Mouse (Mus musculus): ENCODE results near the gene Cd27. TPM values are rescaled to one million over a fixed set of nuclear protein-coding genes. Genes with fewer than 3 reads are reported as not detected.

Cd27 gene
- polyA plus RNA-seq, 1 experiment from 2014 or later: 1.3 TPM

DNA sequence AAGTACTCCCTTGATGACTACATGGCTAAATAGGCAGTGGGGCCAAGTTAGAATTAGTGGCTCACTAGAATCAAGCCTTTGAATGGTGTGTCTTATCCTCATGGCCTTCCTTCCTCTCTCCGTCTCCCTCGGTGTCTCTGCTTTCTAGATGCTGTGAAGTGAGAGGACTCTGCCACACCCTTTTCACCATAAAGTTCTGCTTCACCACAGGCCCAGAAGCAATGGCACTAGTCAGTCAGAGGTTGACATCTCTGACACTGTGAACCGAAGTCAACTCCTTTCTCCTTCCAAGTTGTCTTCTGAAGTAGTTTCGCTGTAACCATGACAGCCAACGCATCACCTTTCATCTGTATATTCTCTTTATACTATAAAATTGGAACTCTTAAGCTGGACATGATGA is 2.7 kb upstream of the Cd27 start:
- Histone ChIP-seq H3K4me2 (replicated peaks) (no peak overlapping the region), H3K9me3 (no peaks in the 10 kb centered on the region), H3K27ac (replicated peaks) (no peak overlapping the region), H3K36me3 (no peaks in the 10 kb centered on the region), H3K9ac (replicated peaks) (no peak overlapping the region), H3K4me3 (no peak overlapping the region), H3K4me1 (no peaks in the 10 kb centered on the region), H3K27me3 (no peaks in the 10 kb centered on the region)
- no peak for ATAC-seq (replicated peaks)
- 94% methylated on average over 5 of the region's 5 CpGs for WGBS

DNA sequence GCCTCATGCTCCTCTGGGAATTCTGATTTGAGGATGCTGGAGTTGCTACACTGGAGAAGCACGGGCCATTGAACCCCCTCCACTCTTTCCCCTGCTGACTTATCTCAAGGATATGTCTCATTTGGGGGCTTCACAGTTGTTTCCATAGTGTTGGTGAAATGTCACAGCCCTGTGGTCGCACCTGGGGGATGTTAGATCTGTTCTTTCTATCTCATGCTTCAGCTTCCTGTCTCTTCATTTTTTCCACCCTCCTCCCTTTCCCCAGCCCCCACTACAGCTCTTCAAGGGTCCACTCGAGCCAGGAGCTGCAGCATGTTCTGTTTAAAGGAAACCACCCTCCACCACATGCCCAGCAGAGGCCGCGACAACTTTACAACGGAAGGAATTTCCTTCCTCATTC is 1.6 kb upstream of the Cd27 start:
- ATAC-seq (replicated peaks): no peak
- Histone ChIP-seq H3K4me1 (no peaks in the 10 kb centered on the region), H3K9ac (replicated peaks) (no peak overlapping the region), H3K4me2 (replicated peaks) (no peak overlapping the region), H3K27me3 (no peaks in the 10 kb centered on the region), H3K27ac (replicated peaks) (no peak overlapping the region), H3K36me3 (no peaks in the 10 kb centered on the region), H3K9me3 (no peaks in the 10 kb centered on the region), H3K4me3 (no peak overlapping the region)
- 84% methylated on average over 6 of the region's 6 CpGs for WGBS

GRCm38 (mm10) chr6:125237421-125237820 is 611 bp upstream of the Cd27 start:
- no peaks in the 10 kb centered on the region for H3K4me1 ChIP-seq
- H3K9ac ChIP-seq (replicated peaks): no peak overlapping the region
- no peaks in the 10 kb centered on the region for H3K27me3 ChIP-seq
- H3K9me3 ChIP-seq: no peaks in the 10 kb centered on the region
- H3K4me3 ChIP-seq: no peak overlapping the region
- no peak overlapping the region for H3K27ac ChIP-seq (replicated peaks)
- H3K4me2 ChIP-seq (replicated peaks): no peak overlapping the region
- 92% methylated on average over 4 of the region's 4 CpGs for WGBS
- ATAC-seq (replicated peaks): no peak
- no peaks in the 10 kb centered on the region for H3K36me3 ChIP-seq

DNA sequence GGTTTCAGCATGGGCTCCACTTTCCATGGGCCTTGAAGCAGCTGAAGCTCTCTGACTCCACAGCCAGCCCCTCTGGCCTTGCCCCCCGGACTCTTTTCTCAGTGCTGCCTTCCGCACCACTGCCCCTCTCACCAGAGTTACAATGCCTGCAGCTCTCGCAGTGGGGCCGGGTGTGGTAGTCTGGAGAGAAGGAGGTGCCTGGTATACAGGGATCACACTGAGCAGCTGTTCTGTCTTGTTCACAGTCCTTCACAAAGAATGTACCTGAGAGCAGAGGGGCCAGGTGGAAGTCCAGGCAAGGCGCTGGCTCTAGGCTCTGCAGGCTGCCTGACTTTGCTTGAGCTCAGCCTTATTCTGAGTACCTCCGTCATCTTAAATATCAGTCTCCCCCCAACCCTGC is 469 bp downstream of the Cd27 start:
- H3K27me3 ChIP-seq: no peaks in the 10 kb centered on the region
- no peaks in the 10 kb centered on the region for H3K9me3 ChIP-seq
- H3K4me2 ChIP-seq (replicated peaks): no peak overlapping the region
- no peak overlapping the region for H3K4me3 ChIP-seq
- H3K9ac ChIP-seq (replicated peaks): no peak overlapping the region
- no peak overlapping the region for H3K27ac ChIP-seq (replicated peaks)
- H3K36me3 ChIP-seq: no peaks in the 10 kb centered on the region
- ATAC-seq (replicated peaks): no peak
- 42% methylated on average over 6 of the region's 6 CpGs for WGBS
- H3K4me1 ChIP-seq: peaks cover 8% of the 10 kb centered on the region

DNA sequence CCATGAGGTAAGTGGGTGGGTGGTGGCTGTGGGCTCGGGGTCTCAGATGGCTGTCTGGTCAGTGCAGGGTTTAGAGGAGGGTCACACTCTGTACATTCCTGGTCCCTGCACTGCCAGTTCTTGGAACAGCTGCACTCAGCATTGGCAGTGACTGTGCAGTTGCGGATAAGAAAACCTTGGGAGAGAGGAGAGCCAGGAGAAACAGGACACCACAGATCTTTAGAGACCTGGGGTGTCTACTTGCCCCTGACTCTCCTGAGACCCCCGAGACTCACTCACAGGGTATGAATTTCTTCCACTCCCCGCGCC is 2.3 kb downstream of the Cd27 start:
- H3K9me3 ChIP-seq: no peaks in the 10 kb centered on the region
- no peak overlapping the region for H3K9ac ChIP-seq (replicated peaks)
- H3K36me3 ChIP-seq: no peaks in the 10 kb centered on the region
- WGBS: 86% methylated on average over 5 of the region's 5 CpGs
- H3K27ac ChIP-seq (replicated peaks): no peak overlapping the region
- ATAC-seq (replicated peaks): no peak
- H3K27me3 ChIP-seq: no peaks in the 10 kb centered on the region
- peaks cover 12% of the 10 kb centered on the region for H3K4me1 ChIP-seq
- H3K4me3 ChIP-seq: no peak overlapping the region
- H3K4me2 ChIP-seq (replicated peaks): no peak overlapping the region

DNA sequence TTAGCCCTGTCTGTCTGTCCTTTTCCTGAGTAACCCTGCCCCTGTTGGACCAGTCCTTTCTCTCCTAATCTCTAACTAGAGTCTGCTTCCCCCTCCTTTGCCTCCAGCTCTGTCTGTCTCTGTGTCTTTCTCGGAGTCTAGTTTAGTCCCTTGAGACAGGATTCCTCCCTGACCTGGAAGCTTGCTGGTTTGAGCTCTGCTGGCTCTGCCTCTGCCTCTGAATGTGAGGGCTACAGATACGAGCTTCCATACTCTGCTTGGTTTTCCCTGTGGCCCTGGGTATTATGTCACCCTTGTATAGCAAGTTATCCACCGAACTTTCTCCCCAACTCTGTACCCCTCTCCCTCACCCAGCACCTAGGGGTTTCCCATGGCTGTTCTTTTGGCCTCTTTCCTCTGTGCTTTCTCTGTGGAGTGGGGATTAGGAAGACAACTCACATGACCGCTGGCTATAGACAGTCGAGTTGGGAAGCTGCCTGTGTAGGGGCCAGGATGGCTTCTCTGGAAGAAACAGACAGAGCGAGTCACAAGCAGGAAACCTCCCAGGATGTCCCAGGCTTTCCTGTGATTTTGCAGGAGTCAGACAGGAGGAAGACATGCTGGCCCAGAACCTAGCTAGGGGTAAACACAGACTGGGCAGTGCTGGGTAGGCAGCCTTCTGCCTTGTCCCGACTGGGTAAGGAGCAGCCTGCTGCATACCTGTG is 2.8 kb downstream of the Cd27 start:
- Histone ChIP-seq H3K27ac (replicated peaks) (no peak overlapping the region), H3K9ac (replicated peaks) (no peak overlapping the region), H3K4me2 (replicated peaks) (no peak overlapping the region), H3K9me3 (no peaks in the 10 kb centered on the region), H3K4me1 (peaks cover 12% of the 10 kb centered on the region), H3K36me3 (no peaks in the 10 kb centered on the region), H3K4me3 (no peak overlapping the region), H3K27me3 (no peaks in the 10 kb centered on the region)
- 68% methylated on average over 7 of the region's 7 CpGs for WGBS
- no peak for ATAC-seq (replicated peaks)

DNA sequence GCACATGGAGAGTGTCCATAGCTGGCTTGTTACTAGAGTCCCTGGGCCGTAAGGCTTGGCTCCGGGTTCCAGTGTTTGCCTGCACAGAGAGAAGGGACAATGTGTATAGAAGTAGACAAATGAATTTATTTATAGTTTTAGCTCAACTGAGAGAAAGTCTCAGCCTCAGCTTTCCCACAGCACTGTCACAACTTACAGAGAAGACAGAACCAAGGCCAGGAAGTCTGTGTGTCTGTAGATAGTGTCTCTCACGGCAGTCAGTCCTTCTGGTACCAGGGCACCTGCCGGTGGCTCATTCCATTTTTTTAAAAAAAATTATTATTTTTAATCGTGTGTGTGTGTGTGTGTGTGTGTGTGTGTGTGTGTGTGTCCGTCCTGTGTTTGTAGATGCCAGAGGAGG is 4.3 kb downstream of the Cd27 start:
- Histone ChIP-seq H3K36me3 (no peaks in the 10 kb centered on the region), H3K4me1 (peaks cover 12% of the 10 kb centered on the region), H3K9ac (replicated peaks) (no peak overlapping the region), H3K9me3 (no peaks in the 10 kb centered on the region), H3K27ac (replicated peaks) (no peak overlapping the region), H3K27me3 (no peaks in the 10 kb centered on the region), H3K4me3 (no peak overlapping the region), H3K4me2 (replicated peaks) (no peak overlapping the region)
- WGBS: 86% methylated on average over 6 of the region's 6 CpGs
- no peak for ATAC-seq (replicated peaks)

DNA sequence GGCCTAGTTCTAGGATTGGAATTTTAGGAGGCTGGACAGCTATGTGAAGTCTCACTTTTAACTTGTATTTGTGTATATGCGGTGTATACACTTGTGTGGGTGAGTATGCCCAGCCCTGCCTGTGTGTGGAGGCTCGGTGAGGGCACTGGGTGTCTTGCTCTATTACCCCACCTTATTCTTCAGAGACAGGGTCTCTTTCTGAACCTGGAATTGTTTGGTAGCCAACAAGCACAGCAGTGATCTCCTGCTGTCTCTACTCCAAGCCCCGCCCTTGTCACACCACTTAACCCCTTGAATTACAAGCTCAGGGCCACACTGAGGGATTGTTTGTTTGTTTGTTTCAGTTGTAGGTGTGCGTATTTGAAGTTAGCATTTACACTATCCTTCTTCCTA is 4.8 kb downstream of the Cd27 start:
- Histone ChIP-seq H3K9me3 (no peaks in the 10 kb centered on the region), H3K27ac (replicated peaks) (no peak overlapping the region), H3K4me3 (peak overlapping the region; percentile 40), H3K9ac (replicated peaks) (peak overlapping the region; percentile 55; the same call in 1 of the 2 replicates), H3K4me1 (peaks cover 12% of the 10 kb centered on the region), H3K4me2 (replicated peaks) (peak overlapping the region; percentile 75), H3K36me3 (no peaks in the 10 kb centered on the region), H3K27me3 (no peaks in the 10 kb centered on the region)
- 54% methylated on average over 4 of the region's 4 CpGs for WGBS
- no peak for ATAC-seq (replicated peaks)

GRCm38 (mm10) chr6:125231117-125232044 is 5.4 kb downstream of the Cd27 start, which contains the start of gene Tapbpl:
TSS of gene Tapbpl (minus strand) at chr6:125231860.
- H3K4me1 ChIP-seq: peaks cover 12% of the 10 kb centered on the region
- no peaks in the 10 kb centered on the region for H3K36me3 ChIP-seq
- peak within 1 kb of the TSS; percentile 75 for H3K4me2 ChIP-seq (replicated peaks)
- no peak within 1 kb of the TSS; the same call in 1 of the 2 replicates for H3K27ac ChIP-seq (replicated peaks)
- no peaks in the 10 kb centered on the region for H3K27me3 ChIP-seq
- no peaks in the 10 kb centered on the region for H3K9me3 ChIP-seq
- ATAC-seq (replicated peaks): peak; percentile 74
- H3K9ac ChIP-seq (replicated peaks): peak within 1 kb of the TSS; percentile 55
- H3K4me3 ChIP-seq: peak within 1 kb of the TSS; percentile 40
- whole genome bisulfite sequencing: 8% methylated on average over 16 of the region's 16 CpGs

DNA sequence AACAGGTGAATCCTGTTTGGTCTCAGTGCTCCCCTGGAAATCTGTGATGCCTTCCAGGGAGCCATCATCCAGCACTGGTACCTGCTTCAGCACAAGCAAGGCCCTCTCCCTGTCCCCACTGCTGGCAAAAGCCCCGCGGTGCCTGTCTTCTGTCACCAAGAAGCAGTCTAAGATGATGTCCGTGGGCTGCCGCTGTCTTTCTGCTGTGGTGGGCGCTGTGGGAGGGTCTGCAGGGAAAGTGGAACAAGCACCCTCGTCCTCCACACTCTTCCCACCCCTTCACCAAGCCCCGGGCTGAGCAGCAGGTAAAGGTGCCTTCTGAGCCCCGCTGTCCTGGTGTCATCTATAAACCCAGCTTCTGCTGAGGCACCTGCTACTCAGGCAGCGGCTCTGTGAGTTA is 6.2 kb downstream of the Cd27 start:
- H3K27me3 ChIP-seq: no peaks in the 10 kb centered on the region
- peak overlapping the region; percentile 75; the same call in 1 of the 2 replicates for H3K4me2 ChIP-seq (replicated peaks)
- no peak overlapping the region for H3K9ac ChIP-seq (replicated peaks)
- ATAC-seq (replicated peaks): peak; percentile 26; the same call in 1 of the 2 replicates
- H3K4me3 ChIP-seq: no peak overlapping the region
- no peak overlapping the region for H3K27ac ChIP-seq (replicated peaks)
- H3K36me3 ChIP-seq: no peaks in the 10 kb centered on the region
- peaks cover 12% of the 10 kb centered on the region for H3K4me1 ChIP-seq
- H3K9me3 ChIP-seq: no peaks in the 10 kb centered on the region
- WGBS: 66% methylated on average over 9 of the region's 9 CpGs

- no peak for ATAC-seq (replicated peaks)
- Histone ChIP-seq H3K4me2 (replicated peaks) (no peak overlapping the region), H3K4me3 (no peak overlapping the region), H3K4me1 (no peaks in the 10 kb centered on the region), H3K36me3 (no peaks in the 10 kb centered on the region), H3K9ac (replicated peaks) (no peak overlapping the region), H3K27ac (replicated peaks) (no peak overlapping the region), H3K9me3 (no peaks in the 10 kb centered on the region), H3K27me3 (no peaks in the 10 kb centered on the region)
- WGBS: 80% methylated on average over 5 of the region's 5 CpGs
Measured at GRCm38 (mm10) chr6:125225518-125226115, 11.2 kb downstream of the Cd27 start.

DNA sequence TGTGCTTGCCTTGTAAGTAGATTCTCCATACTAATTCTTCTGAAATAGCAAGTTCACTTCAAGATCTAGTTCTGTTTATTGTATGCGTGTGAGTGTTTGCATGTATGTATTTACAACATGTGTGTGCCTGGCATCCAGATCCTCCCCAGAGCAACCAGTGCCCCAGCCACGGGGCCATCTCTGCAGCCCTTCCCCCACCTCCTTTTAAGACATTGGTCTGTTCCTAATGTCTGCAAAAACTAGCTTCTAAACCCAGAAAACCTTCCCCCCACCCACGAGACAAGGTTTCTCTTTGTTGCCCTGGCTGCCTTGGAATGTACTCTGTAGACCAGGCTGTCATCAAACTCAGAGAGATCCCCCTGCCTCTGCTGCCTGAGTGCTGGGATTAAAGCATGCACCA is 14.2 kb downstream of the Cd27 start:
- H3K4me2 ChIP-seq (replicated peaks): no peak overlapping the region
- no peaks in the 10 kb centered on the region for H3K36me3 ChIP-seq
- no peaks in the 10 kb centered on the region for H3K4me1 ChIP-seq
- H3K9me3 ChIP-seq: no peaks in the 10 kb centered on the region
- H3K4me3 ChIP-seq: no peak overlapping the region
- H3K27ac ChIP-seq (replicated peaks): no peak overlapping the region
- no peak for ATAC-seq (replicated peaks)
- H3K27me3 ChIP-seq: no peaks in the 10 kb centered on the region
- 84% methylated on average over 3 of the region's 3 CpGs for WGBS
- H3K9ac ChIP-seq (replicated peaks): no peak overlapping the region
